Mouse (Mus musculus): ENCODE measurements at regions not wholly inside any gene's neighbourhood (a gene's known extent, or its start where the extent isn't known, plus 50 kb on each side); places are given as distances from the start of the nearest gene placed in this dataset.

DNA sequence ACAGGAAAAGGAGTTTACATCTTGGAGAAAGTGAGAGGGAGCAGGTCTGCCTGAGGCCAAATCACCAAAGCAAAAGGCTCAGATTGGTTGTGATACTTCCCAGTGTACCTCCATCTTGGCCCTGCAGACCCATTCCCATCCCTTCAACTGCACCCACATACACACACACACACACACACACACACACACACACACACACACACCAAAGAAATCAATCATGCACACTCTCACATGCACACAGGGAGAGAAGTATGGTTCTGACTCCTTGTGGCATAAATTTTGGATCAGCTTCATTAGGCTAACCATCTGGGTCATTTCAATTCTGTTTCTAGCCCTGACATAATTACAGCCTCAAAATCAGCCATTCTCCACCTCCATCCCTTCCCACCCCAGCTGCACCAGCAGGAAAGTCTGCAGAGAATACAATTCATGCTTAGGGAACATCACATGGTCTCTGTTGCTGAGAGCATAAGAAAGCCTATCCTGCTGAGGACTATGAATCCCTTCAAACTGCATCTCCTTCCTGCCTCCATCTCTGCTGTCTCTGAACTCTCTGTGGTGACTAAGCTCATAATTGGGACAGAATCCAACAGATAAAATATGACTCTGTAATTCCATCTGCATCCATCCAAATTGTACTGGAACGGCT lies 378.0 kb downstream of the Rapgef2 start:
- ATAC-seq (replicated peaks; ENCODE audit: low FRiP score, low TSS enrichment, poor library complexity, severe bottlenecking): no peak

- no peak for ATAC-seq (replicated peaks; ENCODE audit: low FRiP score, low TSS enrichment, poor library complexity, severe bottlenecking)
Observed at GRCm38 (mm10) chr3:78907778-78908177, 378.5 kb downstream of the Rapgef2 start.

GRCm38 (mm10) chr3:78901838-78902484 lies 384.4 kb downstream of the Rapgef2 start:
- no peak for ATAC-seq (replicated peaks; ENCODE audit: low FRiP score, low TSS enrichment, poor library complexity, severe bottlenecking)

DNA sequence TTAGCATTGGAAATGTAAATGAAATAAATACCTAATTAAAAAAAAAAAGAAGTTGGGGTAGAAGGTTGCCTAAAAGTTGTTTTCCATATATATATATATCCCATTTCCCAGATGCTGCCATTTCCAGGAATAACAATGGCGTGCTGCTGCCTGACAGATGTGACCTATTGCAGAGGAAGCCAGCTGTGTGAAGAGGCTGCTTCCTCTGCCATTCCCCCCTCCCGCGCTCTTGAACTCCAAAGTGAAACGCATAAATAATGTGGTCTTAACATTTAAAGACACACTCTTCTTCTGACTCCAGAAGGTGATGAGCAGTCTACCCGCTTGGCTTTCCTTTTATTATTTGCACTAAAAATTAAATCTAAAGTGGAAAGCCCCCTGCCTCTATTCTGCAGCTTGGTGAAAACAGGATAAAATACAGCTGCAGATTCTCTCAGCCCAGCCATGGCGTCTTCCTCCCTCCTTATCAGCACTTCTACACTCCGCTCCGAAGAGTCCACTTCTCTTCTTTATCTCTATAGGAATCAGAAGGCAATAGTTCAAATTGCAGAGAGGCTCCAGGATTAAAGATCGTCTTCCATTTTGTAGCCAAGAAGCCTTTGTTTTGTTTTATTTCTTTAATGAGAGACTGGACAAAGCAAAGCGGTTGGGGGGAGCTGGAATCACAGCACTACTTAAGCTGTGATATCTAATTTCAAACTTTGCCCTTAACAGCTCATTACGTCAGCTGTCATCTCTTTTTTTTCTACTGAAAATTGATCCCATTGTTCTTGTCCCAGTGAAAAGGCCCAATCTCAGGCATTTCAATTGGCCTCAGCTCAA lies 385.1 kb downstream of the Rapgef2 start:
- no peak for ATAC-seq (replicated peaks; ENCODE audit: low FRiP score, low TSS enrichment, poor library complexity, severe bottlenecking)

- ATAC-seq (replicated peaks; ENCODE audit: low FRiP score, low TSS enrichment, poor library complexity, severe bottlenecking): no peak
Observed at GRCm38 (mm10) chr3:78899446-78900230, 386.7 kb downstream of the Rapgef2 start.

DNA sequence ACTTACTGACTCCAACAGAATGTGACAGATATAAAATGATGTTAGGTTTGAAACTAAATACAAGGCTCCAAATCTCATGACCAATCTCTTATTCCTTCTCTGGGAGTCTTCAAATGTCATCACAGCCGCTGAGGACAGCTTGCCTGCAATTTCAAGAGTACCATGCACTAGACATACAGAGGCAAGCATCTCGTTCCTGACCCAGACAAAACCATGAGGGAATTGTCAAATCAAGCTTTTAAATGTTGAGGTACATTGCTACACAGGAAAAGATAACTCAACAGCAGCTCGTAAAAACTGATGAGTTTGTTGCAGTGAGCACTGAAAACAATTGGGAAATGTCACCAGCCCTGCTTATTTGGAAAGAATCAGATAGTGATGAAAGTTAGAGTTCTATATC lies 397.0 kb downstream of the Rapgef2 start:
- no peak for ATAC-seq (replicated peaks; ENCODE audit: low FRiP score, low TSS enrichment, poor library complexity, severe bottlenecking)

DNA sequence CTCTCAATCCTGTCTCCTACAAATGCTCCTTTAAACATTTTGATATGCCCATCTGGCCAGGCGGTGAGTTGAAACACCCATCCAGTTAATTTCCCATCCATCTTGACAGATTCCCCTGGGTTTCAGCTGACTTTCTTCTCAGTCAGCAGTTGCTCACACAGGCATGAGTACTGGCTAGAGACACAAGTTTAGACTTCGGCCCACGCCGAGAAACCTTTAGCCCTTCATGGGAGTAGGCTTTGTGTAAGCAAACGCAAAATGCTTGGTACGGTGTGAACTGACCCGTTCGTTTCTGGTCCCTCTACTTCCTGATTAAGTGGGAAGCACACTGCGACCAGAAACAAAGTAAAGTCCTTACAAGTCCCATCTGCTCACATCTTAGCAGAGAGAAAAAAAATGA lies 401.6 kb downstream of the Rapgef2 start:
- no peak for ATAC-seq (replicated peaks; ENCODE audit: low FRiP score, low TSS enrichment, poor library complexity, severe bottlenecking)

DNA sequence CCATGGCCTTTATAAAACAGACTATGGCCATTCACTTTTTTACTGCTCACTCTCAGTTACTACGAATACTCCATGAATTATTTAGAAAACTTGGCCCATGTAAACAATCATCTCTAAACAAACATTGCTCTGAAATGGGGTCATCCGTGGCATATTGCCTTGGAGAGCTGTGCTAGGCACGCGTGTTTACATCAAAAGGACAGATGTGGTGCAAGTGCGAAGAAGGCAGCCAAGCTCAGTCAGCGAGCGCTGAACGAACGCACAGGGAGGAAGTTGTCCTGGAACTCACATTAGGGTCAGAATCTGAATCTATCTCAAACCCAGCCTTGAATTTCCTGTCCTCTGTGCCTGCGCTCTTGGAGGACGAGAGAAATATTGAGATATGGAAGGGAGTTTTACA lies 402.3 kb downstream of the Rapgef2 start:
- no peak for ATAC-seq (replicated peaks; ENCODE audit: low FRiP score, low TSS enrichment, poor library complexity, severe bottlenecking)

DNA sequence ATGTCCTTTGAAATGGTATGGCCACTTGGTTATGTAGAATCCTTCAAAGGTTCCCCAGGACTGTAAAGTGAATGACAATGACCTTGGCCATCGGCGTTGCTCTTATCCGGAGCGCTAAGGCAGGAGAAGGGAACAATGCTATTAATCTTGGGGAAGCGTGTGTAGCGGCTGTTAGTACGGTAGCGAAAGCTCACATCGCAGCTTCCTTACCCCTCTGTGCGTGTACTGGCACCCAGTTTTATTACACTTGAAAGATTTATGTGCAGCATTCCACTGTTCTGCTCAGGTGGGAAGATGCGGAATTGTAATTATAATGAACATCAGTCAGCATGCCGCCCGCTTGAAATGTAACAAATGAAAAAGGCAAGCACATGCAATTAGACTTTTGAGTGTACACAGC lies 406.2 kb downstream of the Rapgef2 start:
- no peak for ATAC-seq (replicated peaks; ENCODE audit: low FRiP score, low TSS enrichment, poor library complexity, severe bottlenecking)

DNA sequence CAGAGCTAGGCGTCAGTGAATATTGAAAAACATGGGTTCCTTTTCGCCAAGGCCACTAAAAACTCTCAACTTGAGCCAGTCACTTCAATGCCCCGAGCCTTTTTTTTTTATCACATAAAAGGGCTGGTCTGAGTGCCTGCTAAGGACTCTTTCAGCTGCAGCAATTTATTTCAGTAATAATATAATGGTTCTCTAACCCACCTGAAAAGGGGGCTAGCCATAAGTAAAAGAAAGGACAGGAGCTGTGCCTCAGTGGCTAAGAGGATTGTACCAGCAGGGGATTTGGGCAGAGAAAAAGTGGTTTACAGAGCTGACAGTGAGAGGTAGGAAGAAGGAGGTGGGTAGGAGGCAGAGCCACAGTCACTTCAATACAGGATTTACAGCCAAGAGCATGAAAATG lies 409.0 kb downstream of the Rapgef2 start:
- no peak for ATAC-seq (replicated peaks; ENCODE audit: low FRiP score, low TSS enrichment, poor library complexity, severe bottlenecking)

- ATAC-seq (replicated peaks; ENCODE audit: low FRiP score, low TSS enrichment, poor library complexity, severe bottlenecking): no peak
Observed at GRCm38 (mm10) chr3:78866896-78867295, 419.4 kb downstream of the Rapgef2 start.

DNA sequence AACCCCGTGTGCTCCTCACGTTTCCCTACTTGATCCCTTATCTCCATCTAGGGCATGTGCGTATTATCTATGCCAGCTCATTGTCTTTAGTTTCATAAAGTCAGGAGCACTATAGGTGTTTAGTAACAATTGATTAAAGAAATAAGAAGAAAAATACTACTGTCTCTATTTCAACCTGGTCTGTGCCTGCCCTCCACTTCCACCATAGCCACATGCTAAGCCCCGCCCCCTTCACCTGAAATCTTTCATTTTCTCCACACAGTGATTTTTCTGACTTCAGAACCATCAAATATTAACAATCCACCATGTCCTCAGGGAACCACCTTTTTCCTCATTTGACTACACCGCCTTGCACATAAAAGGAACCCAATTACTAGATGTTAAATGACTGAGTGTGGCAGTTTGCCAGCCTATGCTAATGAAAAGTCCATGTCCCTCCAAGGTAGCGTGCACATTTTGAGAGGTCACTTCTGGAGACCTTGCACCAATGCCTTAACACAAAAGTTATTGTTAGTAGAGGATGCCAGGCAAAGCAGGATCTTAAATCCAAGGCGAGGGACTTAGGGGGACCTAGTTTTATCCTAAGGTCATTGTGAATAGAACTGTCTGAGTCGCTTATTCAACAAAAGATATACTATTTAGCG lies 420.1 kb downstream of the Rapgef2 start:
- ATAC-seq (replicated peaks; ENCODE audit: low FRiP score, low TSS enrichment, poor library complexity, severe bottlenecking): no peak

DNA sequence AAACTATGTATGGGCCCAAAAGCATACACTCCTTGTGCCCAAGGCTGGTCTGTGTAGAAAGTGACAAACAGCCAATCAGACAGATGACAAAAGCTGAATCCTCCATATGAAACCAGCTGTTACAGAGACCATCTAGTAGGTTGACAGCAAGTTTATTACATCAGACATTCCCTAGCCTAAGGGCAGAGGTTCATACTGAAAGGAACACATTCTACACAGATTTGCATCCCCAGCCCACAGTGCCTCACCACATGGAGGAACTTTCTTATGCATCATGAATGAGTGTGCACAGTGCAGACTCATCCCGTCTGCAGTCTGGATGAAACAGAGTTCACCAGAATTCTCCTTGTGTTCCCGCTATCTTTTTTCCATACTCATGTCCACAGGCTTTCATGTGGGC lies 423.3 kb downstream of the Rapgef2 start:
- no peak for ATAC-seq (replicated peaks; ENCODE audit: low FRiP score, low TSS enrichment, poor library complexity, severe bottlenecking)

DNA sequence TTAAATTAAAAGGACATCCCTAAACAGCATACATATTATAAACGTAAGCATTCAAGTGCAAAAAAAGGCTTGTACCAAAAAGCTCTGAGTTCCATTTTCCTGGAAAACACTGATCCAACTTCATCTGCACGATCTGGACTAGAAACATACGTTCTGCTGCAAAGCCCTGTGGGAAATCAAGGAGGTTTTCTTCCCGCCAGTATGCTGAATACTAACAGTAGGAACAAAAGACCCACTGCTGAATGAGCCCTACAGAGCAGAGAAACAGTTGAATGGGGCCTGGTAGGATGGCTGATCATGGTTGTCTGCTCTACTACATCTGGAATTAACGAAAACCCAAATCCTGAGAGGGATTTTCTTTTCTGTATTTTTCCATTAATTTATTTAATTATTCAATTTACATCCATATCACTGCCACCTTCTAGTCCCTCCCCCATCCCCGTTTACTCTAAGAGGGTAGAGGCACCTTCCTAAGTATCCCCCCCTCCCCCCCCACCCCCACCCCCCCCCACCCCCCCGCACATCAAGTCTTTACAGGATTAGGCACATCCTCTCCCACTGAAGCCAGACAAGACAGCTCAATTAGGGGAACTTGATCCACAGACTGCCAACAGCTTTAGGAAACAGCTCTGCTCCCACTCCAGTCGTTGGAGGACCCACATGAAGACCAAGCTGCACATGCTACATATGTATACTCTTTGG lies 439.5 kb downstream of the Rapgef2 start:
- no peak for ATAC-seq (replicated peaks; ENCODE audit: low FRiP score, low TSS enrichment, poor library complexity, severe bottlenecking)

GRCm38 (mm10) chr3:78841173-78841572 lies 445.1 kb downstream of the Rapgef2 start:
- no peak for ATAC-seq (replicated peaks; ENCODE audit: low FRiP score, low TSS enrichment, poor library complexity, severe bottlenecking)

DNA sequence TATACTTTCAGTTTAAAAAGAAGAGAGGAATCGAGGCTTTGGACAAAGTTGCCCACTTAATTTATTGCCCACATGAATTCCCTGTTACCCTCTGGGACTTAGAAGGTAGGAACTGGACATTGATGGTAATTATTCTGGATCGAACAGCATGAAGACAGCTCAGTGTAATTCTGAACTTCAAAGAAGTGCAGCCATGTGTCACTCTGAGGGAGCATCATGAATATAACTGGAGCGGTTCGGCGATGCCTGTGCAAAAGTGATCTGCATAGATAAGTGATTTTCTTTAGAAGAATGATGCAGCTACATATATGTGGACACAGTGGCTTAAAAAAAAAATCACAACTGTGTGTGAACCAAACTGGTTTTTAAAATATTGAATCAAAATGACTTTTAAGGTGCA lies 449.5 kb downstream of the Rapgef2 start:
- no peak for ATAC-seq (replicated peaks; ENCODE audit: low FRiP score, low TSS enrichment, poor library complexity, severe bottlenecking)

- no peak for ATAC-seq (replicated peaks; ENCODE audit: low FRiP score, low TSS enrichment, poor library complexity, severe bottlenecking)
Observed at GRCm38 (mm10) chr3:78825505-78825904, 460.8 kb downstream of the Rapgef2 start.

- no peak for ATAC-seq (replicated peaks; ENCODE audit: low FRiP score, low TSS enrichment, poor library complexity, severe bottlenecking)
Observed at GRCm38 (mm10) chr3:78812425-78812824, 473.9 kb downstream of the Rapgef2 start.

All from megakaryocyte-erythroid progenitor cell, adult 5-6 weeks (primary cell).